Mouse (Mus musculus) forebrain, postnatal 0 days (tissue): Measurements from ENCODE around the gene Rap1b. TPM values are rescaled to one million over a fixed set of nuclear protein-coding genes. Genes with fewer than 3 reads are reported as not detected.

ENCODE experiments used
- ATAC-seq: fragments of 200-750 bp; cut with Nextera tagmentation; 2 replicates; pipeline ENCODE4 v1.8.0; 2017; ENCODE audit warnings: mild to moderate bottlenecking, moderate library complexity
- DNase-seq: peaks from one replicate; pipeline ENCODE4 v3.0.0-alpha.2; 2015
- H3K27ac ChIP-seq: fragments of 300-500 bp; sonication (generic); 2 replicates; pipeline ENCODE4 v1.5.1; 2014; ENCODE audit warnings: low read depth, mild to moderate bottlenecking, antibody characterized with exemption, low read length, moderate library complexity, mixed read lengths
- H3K27me3 ChIP-seq: fragments of 300-500 bp; sonication (generic); 2 replicates; pipeline ENCODE4 v1.6.1; 2014; ENCODE audit warnings: mild to moderate bottlenecking, low read length, mixed read lengths; ENCODE audit not compliant: insufficient read depth
- H3K36me3 ChIP-seq: fragments of 300-500 bp; sonication (generic); 2 replicates; pipeline ENCODE4 v1.6.1; 2014; ENCODE audit warnings: mild to moderate bottlenecking, moderate library complexity; ENCODE audit not compliant: insufficient read depth
- H3K4me1 ChIP-seq: fragments of 300-500 bp; sonication (generic); 2 replicates; pipeline ENCODE4 v1.6.1; 2014; ENCODE audit warnings: antibody characterized with exemption; ENCODE audit not compliant: insufficient read depth
- H3K4me2 ChIP-seq: fragments of 300-500 bp; sonication (generic); 2 replicates; pipeline ENCODE4 v1.6.1; 2014; ENCODE audit warnings: low read depth, mild to moderate bottlenecking, moderate library complexity
- H3K4me3 ChIP-seq: fragments of 300-500 bp; sonication (generic); 2 replicates; pipeline ENCODE4 v1.5.1; 2014; ENCODE audit warnings: low read depth, low read length, mixed read lengths
- H3K9ac ChIP-seq: fragments of 300-500 bp; sonication (generic); 2 replicates; pipeline ENCODE4 v1.6.1; 2014; ENCODE audit warnings: mild to moderate bottlenecking
- H3K9me3 ChIP-seq: fragments of 300-500 bp; sonication (generic); 2 replicates; pipeline ENCODE4 v1.6.1; 2016; ENCODE audit warnings: low read length
- CTCF ChIP-seq: sonication (generic); IDR thresholded peaks from 2 replicates; pipeline ENCODE4 v1.5.1; 2016; ENCODE audit warnings: antibody characterized with exemption, control low read depth, low read depth
- WGBS: fragments of 180-500 bp; shearing (Covaris S2); extraction: QIAGEN DNeasy Blood & Tissue Kit; methylation state at CpG from one replicate; pipeline ENCODE4 v1.1.7; 2014; 5-methylcytosine and 5-hydroxymethylcytosine counted together
- polyA plus RNA-seq: library from polyadenylated mRNA; unstranded; fragments of >200 nt; fragmentation: Nextera tagmentation; extraction: Ambion mirVana; gene quantifications from 2 replicates; pipeline ENCODE4 v1.2.1, GENCODE M21; 2015
- total RNA-seq: library from RNA; depleted of rRNA; stranded (reverse); fragments of >200 nt; gene quantifications from 2 replicates; pipeline ENCODE4 v1.2.3, GENCODE M21; 2014

The Rap1b gene
- total and polyA plus RNA-seq, 2 experiments from 2014 or later = 66.3 to 148 TPM

- Histone ChIP-seq H3K9me3 (no peaks in the 10 kb centered on the region), H3K4me3 (no peak overlapping the region), H3K4me2 (no peak overlapping the region), H3K9ac (no peak overlapping the region), H3K36me3 (peaks cover 78% of the 10 kb centered on the region), H3K4me1 (no peaks in the 10 kb centered on the region), H3K27me3 (no peaks in the 10 kb centered on the region), H3K27ac (no peak overlapping the region)
- DNase-seq (no peak), ATAC-seq (no peak)
- TF ChIP-seq CTCF = no peak
- 81% methylated on average over 8 of the region's 8 CpGs for WGBS
These were observed 66.1 kb downstream of the Rap1b start for GRCm38 (mm10) chr10:117779581-117780305.

GRCm38 (mm10) chr10:117778951-117779350, 66.9 kb downstream of the Rap1b start:
- 89% methylated on average over 4 of the region's 4 CpGs for WGBS
- Histone ChIP-seq H3K9ac (no peak overlapping the region), H3K4me3 (no peak overlapping the region), H3K9me3 (no peaks in the 10 kb centered on the region), H3K36me3 (peaks cover 79% of the 10 kb centered on the region), H3K27ac (no peak overlapping the region), H3K27me3 (no peaks in the 10 kb centered on the region), H3K4me2 (no peak overlapping the region), H3K4me1 (no peaks in the 10 kb centered on the region)
- ATAC-seq (no peak), DNase-seq (no peak)
- no peak for TF ChIP-seq CTCF

GRCm38 (mm10) chr10:117778328-117778910, 67.4 kb downstream of the Rap1b start:
- H3K9me3 ChIP-seq = no peaks in the 10 kb centered on the region
- DNase-seq (no peak), ATAC-seq (no peak)
- no peak overlapping the region for H3K4me2 ChIP-seq
- H3K9ac ChIP-seq = no peak overlapping the region
- H3K27ac ChIP-seq = no peak overlapping the region
- no peaks in the 10 kb centered on the region for H3K4me1 ChIP-seq
- no peak overlapping the region for H3K4me3 ChIP-seq
- TF ChIP-seq CTCF = no peak
- WGBS = 95% methylated on average over 12 of the region's 12 CpGs
- H3K36me3 ChIP-seq = peaks cover 76% of the 10 kb centered on the region
- no peaks in the 10 kb centered on the region for H3K27me3 ChIP-seq

- no peak overlapping the region for H3K9ac ChIP-seq
- TF ChIP-seq CTCF = no peak
- ATAC-seq (no peak), DNase-seq (no peak)
- H3K27me3 ChIP-seq = no peaks in the 10 kb centered on the region
- no peaks in the 10 kb centered on the region for H3K9me3 ChIP-seq
- no peak overlapping the region for H3K4me3 ChIP-seq
- H3K4me1 ChIP-seq = no peaks in the 10 kb centered on the region
- WGBS = 95% methylated on average over 17 of the region's 17 CpGs
- peaks cover 79% of the 10 kb centered on the region for H3K36me3 ChIP-seq
- H3K4me2 ChIP-seq = no peak overlapping the region
- no peak overlapping the region for H3K27ac ChIP-seq
These were observed 68.1 kb downstream of the Rap1b start for GRCm38 (mm10) chr10:117777501-117778327.

GRCm38 (mm10) chr10:117777103-117777470, 68.7 kb downstream of the Rap1b start:
- peaks cover 79% of the 10 kb centered on the region for H3K36me3 ChIP-seq
- WGBS = 96% methylated on average over 3 of the region's 3 CpGs
- H3K4me2 ChIP-seq = no peak overlapping the region
- no peak for ATAC-seq
- no peak overlapping the region for H3K4me3 ChIP-seq
- H3K9me3 ChIP-seq = no peaks in the 10 kb centered on the region
- no peak for TF ChIP-seq CTCF
- H3K27me3 ChIP-seq = no peaks in the 10 kb centered on the region
- no peak overlapping the region for H3K27ac ChIP-seq
- no peaks in the 10 kb centered on the region for H3K4me1 ChIP-seq
- no peak overlapping the region for H3K9ac ChIP-seq
- no peak for DNase-seq

GRCm38 (mm10) chr10:117776281-117777102, 69.3 kb downstream of the Rap1b start:
- Histone ChIP-seq H3K9me3 (no peaks in the 10 kb centered on the region), H3K36me3 (peaks cover 77% of the 10 kb centered on the region), H3K4me3 (no peak overlapping the region), H3K4me1 (no peaks in the 10 kb centered on the region), H3K4me2 (no peak overlapping the region), H3K9ac (no peak overlapping the region), H3K27ac (no peak overlapping the region), H3K27me3 (no peaks in the 10 kb centered on the region)
- no peak for DNase-seq
- TF ChIP-seq CTCF = no peak
- WGBS = 85% methylated on average over 12 of the region's 12 CpGs
- no peak for ATAC-seq
